Mouse (Mus musculus) spleen, postnatal 14 days (tissue): ENCODE measurements around the gene Slc35d3.

Experiments
- DNase-seq, 2 experiments: peaks; one replicate each; pipeline ENCODE4 v3.0.0; 2021 to 2022; ENCODE audit warnings: low spot score in 2 of 2

The Slc35d3 gene

DNA sequence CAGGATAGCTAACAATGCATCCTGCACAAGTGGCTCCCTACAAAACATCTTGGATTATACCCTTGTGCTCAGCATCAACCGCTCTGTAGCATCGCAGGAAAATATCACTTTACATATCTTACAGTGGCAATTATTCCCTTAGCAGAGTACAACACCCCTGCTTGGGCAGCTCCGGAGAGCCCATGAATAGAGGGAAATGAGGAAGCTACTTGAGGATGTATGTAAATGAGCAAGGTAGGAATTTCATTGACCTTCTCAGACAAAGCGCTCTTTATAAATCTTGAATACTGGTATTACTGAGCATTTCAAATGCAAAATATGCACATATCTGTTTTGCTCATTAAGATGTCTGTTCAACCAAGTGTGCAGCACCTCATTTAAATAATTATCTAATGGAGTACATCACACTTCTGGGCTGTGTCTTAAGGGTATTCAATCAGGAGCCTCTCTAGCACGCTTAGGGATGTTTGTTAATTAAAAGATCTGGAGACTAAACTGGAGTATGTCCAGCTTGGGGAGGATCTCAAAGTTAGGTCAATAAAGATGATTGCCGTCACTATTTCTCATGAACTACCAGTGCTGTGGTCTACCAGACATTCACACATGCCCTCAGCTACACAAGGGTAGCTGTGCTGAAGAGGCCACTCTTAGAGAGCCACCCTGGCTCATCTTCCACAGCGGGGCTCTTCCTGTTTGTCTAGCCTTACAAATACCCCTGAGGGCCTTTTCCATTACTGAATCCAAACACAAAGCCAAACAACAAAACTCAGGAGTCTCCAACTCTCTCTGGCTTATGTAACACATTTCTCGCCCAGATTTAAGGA is 15.2 kb downstream of the Slc35d3 start:
- DNase-seq: no peak

- DNase-seq: no peak
These were observed 17.0 kb downstream of the Slc35d3 start for GRCm38 (mm10) chr10:19834222-19834621.

DNA sequence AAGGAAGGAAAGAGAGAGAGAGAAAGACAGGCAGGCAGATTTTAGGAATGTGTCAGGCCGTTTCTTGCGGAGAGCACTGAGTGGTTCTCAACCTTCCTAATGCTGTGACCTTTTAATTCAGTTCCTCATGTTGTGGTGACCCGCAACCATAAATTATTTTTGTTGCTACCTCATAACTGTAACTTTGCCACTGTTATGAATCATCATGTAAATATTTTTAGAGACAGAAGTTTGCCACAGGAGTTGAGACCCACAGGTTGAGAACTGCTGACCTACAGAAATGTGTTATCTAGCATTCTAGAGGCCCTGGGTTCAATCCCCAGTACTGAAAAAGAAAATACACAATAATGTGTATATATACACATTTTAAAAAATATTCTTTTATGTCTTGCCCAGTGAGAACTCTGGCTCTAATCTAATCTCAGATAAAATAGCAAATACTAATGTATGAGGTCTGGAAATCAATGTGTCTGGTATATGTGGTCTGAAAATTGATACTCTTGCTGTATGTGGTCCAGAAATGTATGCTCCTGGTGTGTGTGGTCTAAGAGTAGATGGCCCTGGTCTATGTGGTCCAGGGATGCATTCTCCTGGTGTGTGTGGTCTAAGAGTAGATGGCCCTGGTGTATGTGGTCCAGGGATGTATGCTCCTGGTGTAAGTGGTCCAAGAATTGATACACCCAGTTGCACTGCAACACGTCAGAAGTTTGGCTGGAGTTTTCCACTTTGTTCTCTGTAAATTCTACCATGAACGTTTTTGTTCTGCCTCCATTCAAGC is 20.0 kb downstream of the Slc35d3 start:
- no peak for DNase-seq

DNA sequence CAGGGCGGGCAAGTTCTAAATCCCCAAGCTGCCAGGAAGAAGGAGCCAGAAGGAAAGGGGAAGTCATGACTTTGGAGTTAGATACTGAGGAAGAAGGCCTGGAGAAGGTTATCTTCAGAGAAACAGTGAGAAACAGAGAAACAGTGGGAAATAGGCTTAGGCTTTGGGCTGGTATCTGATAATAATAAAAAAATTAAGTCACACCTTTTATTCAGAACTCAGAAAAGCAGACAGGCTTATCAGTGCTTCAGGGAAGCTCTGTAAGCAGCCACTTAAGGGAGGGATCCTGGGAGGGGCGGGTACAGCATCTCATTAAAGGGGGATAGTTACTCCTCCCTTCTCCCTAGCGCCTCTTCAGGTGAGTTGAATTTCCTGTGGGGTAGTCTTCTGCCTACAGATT is 30.3 kb downstream of the Slc35d3 start:
- DNase-seq: no peak

- DNase-seq: no peak
These were observed 32.4 kb downstream of the Slc35d3 start for GRCm38 (mm10) chr10:19818723-19819355.

GRCm38 (mm10) chr10:19815371-19815770 is 35.9 kb downstream of the Slc35d3 start:
- DNase-seq: no peak

DNA sequence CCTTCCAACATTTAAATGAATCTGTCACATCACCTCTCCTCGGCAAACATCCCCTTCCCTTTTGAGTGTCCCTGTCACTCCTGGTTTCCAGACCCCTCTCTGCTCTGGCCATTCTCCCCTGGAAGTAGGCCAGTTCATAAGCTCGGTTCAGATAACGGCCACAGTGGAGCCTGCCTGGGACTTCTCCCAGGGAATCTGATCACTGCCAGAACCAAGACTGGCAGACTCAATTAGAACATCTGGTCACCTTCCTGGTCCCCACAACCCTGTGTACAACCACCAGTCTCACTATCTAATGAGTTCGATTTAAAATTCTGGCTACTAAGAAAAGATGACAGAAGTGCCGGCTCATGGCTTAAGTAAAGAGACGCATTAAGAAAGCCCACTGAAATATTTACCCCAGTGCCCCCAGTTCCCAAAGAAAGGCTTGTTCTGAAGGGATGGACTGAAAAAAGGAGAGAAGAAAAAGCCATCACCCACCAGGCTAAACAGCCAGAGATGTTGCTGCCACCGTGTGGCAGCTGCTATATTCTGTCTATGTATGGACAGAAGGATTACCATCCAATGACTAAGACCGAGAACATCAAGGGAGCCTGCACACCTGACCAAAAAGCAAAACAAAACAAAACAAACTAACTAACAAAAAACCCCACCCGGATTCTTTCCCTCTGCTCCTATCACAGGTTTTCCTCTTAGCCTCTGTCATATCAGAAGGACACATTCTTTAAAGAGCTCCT is 39.7 kb downstream of the Slc35d3 start:
- no peak for DNase-seq

DNA sequence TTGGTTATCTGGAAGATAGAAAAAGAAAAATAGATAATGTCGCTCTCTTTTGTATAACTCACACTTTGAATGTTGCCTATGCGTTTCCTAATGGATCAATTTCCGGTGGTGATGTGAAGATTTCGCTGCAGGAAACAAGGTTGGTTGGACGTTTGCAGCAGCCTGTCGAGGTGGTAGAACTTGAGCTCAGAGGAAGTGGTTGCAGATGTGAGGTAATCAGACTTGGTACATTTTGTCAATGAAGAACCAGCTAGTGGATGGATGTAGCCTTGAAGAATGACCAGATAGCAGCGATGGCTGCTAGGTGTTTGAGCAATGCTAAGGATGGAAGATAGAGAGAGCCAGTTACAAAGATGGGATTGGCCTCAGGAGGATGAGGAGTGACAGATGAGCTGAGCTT is 46.5 kb downstream of the Slc35d3 start:
- no peak for DNase-seq

- DNase-seq: no peak
These were observed 48.3 kb downstream of the Slc35d3 start for GRCm38 (mm10) chr10:19802958-19803357.
